Mouse (Mus musculus): ENCODE measurements around the gene Tmem253.

Gene Tmem253

GRCm38 (mm10) chr14:52008321-52009203, 6.9 kb upstream of the Tmem253 start:
- DNase-seq (ENCODE audit: low read depth) = peak; percentile 63

GRCm38 (mm10) chr14:52009361-52009760, 6.1 kb upstream of the Tmem253 start:
- DNase-seq (ENCODE audit: low read depth) = no peak

- no peak for DNase-seq (ENCODE audit: low read depth)
Observed at GRCm38 (mm10) chr14:52009841-52010240, 5.6 kb upstream of the Tmem253 start.

GRCm38 (mm10) chr14:52010446-52011111, 4.9 kb upstream of the Tmem253 start:
- no peak for DNase-seq (ENCODE audit: low read depth)

GRCm38 (mm10) chr14:52011683-52012082, 3.8 kb upstream of the Tmem253 start:
- DNase-seq (ENCODE audit: low read depth) = no peak

- DNase-seq (ENCODE audit: low read depth) = no peak
Observed at GRCm38 (mm10) chr14:52012085-52012484, 3.4 kb upstream of the Tmem253 start.

GRCm38 (mm10) chr14:52012553-52012952, 2.9 kb upstream of the Tmem253 start:
- no peak for DNase-seq (ENCODE audit: low read depth)

GRCm38 (mm10) chr14:52013021-52013610, 2.3 kb upstream of the Tmem253 start:
- DNase-seq (ENCODE audit: low read depth) = no peak

- no peak for DNase-seq (ENCODE audit: low read depth)
Observed at GRCm38 (mm10) chr14:52013771-52014219, 1.7 kb upstream of the Tmem253 start.

GRCm38 (mm10) chr14:52014271-52014760, 1.1 kb upstream of the Tmem253 start:
- DNase-seq (ENCODE audit: low read depth) = no peak

GRCm38 (mm10) chr14:52014761-52015311, 622 bp upstream of the Tmem253 start:
- no peak for DNase-seq (ENCODE audit: low read depth)

GRCm38 (mm10) chr14:52016625-52017405, 1.4 kb downstream of the Tmem253 start:
- DNase-seq (ENCODE audit: low read depth) = no peak

- no peak for DNase-seq (ENCODE audit: low read depth)
Observed at GRCm38 (mm10) chr14:52017662-52018061, 2.2 kb downstream of the Tmem253 start.

GRCm38 (mm10) chr14:52018248-52019050, 3.0 kb downstream of the Tmem253 start:
- no peak for DNase-seq (ENCODE audit: low read depth)

GRCm38 (mm10) chr14:52019051-52019589, 3.7 kb downstream of the Tmem253 start:
- no peak for DNase-seq (ENCODE audit: low read depth)

GRCm38 (mm10) chr14:52019590-52020340, 4.3 kb downstream of the Tmem253 start:
- DNase-seq (ENCODE audit: low read depth) = peak; percentile 95

- peak; percentile 78 for DNase-seq (ENCODE audit: low read depth)
Observed at GRCm38 (mm10) chr14:52020486-52021137, 5.2 kb downstream of the Tmem253 start, which contains the start of gene Zfp219. Gene Zfp219 (minus strand): TSS chr14:52020733.

- DNase-seq (ENCODE audit: low read depth) = no peak
Observed at GRCm38 (mm10) chr14:52021138-52021529, 5.7 kb downstream of the Tmem253 start.
